Mouse (Mus musculus) neural tube, embryonic 11.5 days (tissue): ENCODE measurements around the gene Spata21. TPM values are rescaled to one million over a fixed set of nuclear protein-coding genes. Genes with fewer than 3 reads are reported as not detected.

ENCODE experiments used
- ATAC-seq: fragments of 200-750 bp; cut with Nextera tagmentation; 2 replicates; pipeline ENCODE4 v1.8.0; 2017; ENCODE audit warnings: moderate number of reproducible peaks, mild to moderate bottlenecking, moderate TSS enrichment, moderate library complexity; ENCODE audit not compliant: insufficient read depth, low FRiP score, low TSS enrichment
- DNase-seq: peaks from one replicate; pipeline ENCODE4 v3.0.0-alpha.2; 2015; ENCODE audit warnings: low spot score
- H3K27ac ChIP-seq: fragments of 300-500 bp; sonication (generic); 2 replicates; pipeline ENCODE4 v1.5.1; 2014; ENCODE audit warnings: low read depth, mild to moderate bottlenecking, low read length
- H3K27me3 ChIP-seq: fragments of 300-500 bp; sonication (generic); 2 replicates; pipeline ENCODE4 v1.6.1; 2014; ENCODE audit warnings: mild to moderate bottlenecking, low read length, mixed read lengths; ENCODE audit not compliant: control insufficient read depth, insufficient read depth
- H3K36me3 ChIP-seq: fragments of 300-500 bp; sonication (generic); 2 replicates; pipeline ENCODE4 v1.6.1; 2014; ENCODE audit warnings: mild to moderate bottlenecking, low read length, moderate library complexity, mixed read lengths; ENCODE audit not compliant: control insufficient read depth, insufficient read depth
- H3K4me1 ChIP-seq: fragments of 300-500 bp; sonication (generic); 2 replicates; pipeline ENCODE4 v1.6.1; 2014; ENCODE audit warnings: low read length, mixed read lengths; ENCODE audit not compliant: control insufficient read depth, insufficient read depth
- H3K4me2 ChIP-seq: fragments of 300-500 bp; sonication (generic); 2 replicates; pipeline ENCODE4 v1.6.1; 2014; ENCODE audit warnings: low read depth, mild to moderate bottlenecking, moderate library complexity
- H3K4me3 ChIP-seq: fragments of 300-500 bp; sonication (generic); 2 replicates; pipeline ENCODE4 v1.5.1; 2014; ENCODE audit warnings: low read depth, low read length
- H3K9ac ChIP-seq: fragments of 300-500 bp; sonication (generic); 2 replicates; pipeline ENCODE4 v1.6.1; 2014; ENCODE audit warnings: mild to moderate bottlenecking, low read length
- H3K9me3 ChIP-seq: fragments of 300-500 bp; sonication (generic); 2 replicates; pipeline ENCODE4 v1.6.1; 2016; ENCODE audit warnings: low read length; ENCODE audit not compliant: control insufficient read depth
- WGBS: fragments of 180-500 bp; shearing (Covaris S2); extraction: QIAGEN DNeasy Blood & Tissue Kit; methylation state at CpG from one replicate; pipeline ENCODE4 v1.1.7; 2014; 5-methylcytosine and 5-hydroxymethylcytosine counted together
- polyA plus RNA-seq: library from polyadenylated mRNA; unstranded; fragments of >200 nt; fragmentation: Nextera tagmentation; extraction: Ambion mirVana; gene quantifications from 2 replicates; pipeline ENCODE4 v1.2.1, GENCODE M21; 2014

The Spata21 gene
- polyA plus RNA-seq, 1 experiment from 2014 or later: not detected

GRCm38 (mm10) chr4:141148009-141148801 is 60.1 kb downstream of the Spata21 start:
- Histone ChIP-seq H3K27ac (peak overlapping the region; percentile 81), H3K4me2 (peak overlapping the region; percentile 65), H3K9me3 (no peaks in the 10 kb centered on the region), H3K36me3 (no peaks in the 10 kb centered on the region), H3K4me3 (peak overlapping the region; percentile 92), H3K9ac (peak overlapping the region; percentile 94), H3K27me3 (no peaks in the 10 kb centered on the region), H3K4me1 (peaks cover 15% of the 10 kb centered on the region)
- DNase-seq (no peak), ATAC-seq (peak; percentile 84)
- under 1% methylated on average over 60 of the region's 66 CpGs for WGBS

DNA sequence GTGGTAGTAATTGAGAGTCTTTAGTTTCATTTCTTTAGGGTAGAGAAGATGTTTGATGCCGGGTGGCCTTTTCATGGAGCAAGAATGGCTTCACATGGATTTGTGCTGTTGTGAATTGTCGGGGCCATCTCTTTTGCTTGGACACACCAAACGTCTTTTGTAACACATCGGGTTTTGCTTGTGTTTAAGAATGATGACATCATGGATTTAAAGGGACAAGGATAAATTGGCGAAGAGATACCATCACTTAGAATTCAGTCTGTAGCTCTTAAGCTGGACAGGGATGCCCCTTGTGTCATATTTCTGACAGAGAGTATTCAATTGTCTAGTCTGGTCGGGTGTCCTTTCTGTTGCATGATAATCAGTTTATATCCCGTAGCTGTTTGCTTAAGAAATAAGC is 61.0 kb downstream of the Spata21 start:
- ATAC-seq: no peak
- 43% methylated on average over 7 of the region's 7 CpGs for WGBS

DNA sequence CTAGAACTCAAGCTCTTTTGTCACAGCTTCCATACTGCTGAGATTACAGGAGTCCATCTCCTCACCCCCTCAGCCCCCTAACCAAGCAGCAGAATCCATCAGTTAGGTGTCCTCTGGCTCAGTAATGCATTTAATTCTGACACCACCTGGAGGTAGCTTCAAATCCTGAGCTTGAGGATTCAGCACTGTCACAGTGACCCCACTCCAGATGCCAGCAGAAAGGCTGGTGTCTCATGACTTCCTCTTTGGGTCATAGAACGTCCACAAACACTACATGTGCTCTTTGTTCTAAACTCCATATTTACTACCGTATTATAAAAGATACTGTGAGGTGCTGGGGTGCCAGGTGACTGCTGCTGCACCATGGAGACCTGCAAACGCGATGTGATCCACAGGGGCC is 69.4 kb downstream of the Spata21 start:
- H3K9ac ChIP-seq: no peak overlapping the region
- DNase-seq (no peak), ATAC-seq (no peak)
- 77% methylated on average over 4 of the region's 4 CpGs for WGBS
- no peak overlapping the region for H3K4me2 ChIP-seq
- no peak overlapping the region for H3K27ac ChIP-seq
- no peaks in the 10 kb centered on the region for H3K9me3 ChIP-seq
- H3K4me1 ChIP-seq: no peaks in the 10 kb centered on the region
- no peaks in the 10 kb centered on the region for H3K27me3 ChIP-seq
- no peaks in the 10 kb centered on the region for H3K36me3 ChIP-seq
- H3K4me3 ChIP-seq: no peak overlapping the region

More for the DNA sequence above, 61.0 kb downstream of the Spata21 start:
- peak overlapping the region; percentile 65 for H3K4me2 ChIP-seq
- no peaks in the 10 kb centered on the region for H3K36me3 ChIP-seq
- no peak for DNase-seq
- H3K4me1 ChIP-seq: peaks cover 15% of the 10 kb centered on the region
- peak overlapping the region; percentile 92 for H3K4me3 ChIP-seq
- no peaks in the 10 kb centered on the region for H3K9me3 ChIP-seq
- no peak overlapping the region for H3K9ac ChIP-seq
- no peaks in the 10 kb centered on the region for H3K27me3 ChIP-seq
- no peak overlapping the region for H3K27ac ChIP-seq

DNA sequence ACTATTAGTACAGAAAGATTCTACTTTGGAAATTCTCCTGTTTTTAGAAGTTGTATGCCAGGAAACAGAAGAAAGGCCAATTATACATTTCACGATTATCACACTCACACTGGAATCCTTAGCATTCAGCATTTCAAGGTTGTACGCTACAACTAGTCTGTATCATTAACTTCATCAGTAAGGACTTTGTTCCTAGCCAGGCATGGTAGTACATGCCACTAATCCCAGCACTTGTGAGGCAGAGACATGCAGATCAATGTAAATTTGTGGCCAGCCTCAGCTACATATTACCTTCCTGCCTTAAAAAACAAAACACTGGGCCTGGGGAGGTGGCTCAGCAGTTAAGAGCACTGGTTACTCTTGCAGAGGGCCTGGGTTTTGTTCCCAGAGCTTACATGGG is 70.5 kb downstream of the Spata21 start:
- no peak for DNase-seq
- H3K36me3 ChIP-seq: no peaks in the 10 kb centered on the region
- no peaks in the 10 kb centered on the region for H3K27me3 ChIP-seq
- H3K27ac ChIP-seq: no peak overlapping the region
- no peaks in the 10 kb centered on the region for H3K4me1 ChIP-seq
- no peaks in the 10 kb centered on the region for H3K9me3 ChIP-seq
- 86% methylated on average over 2 of the region's 2 CpGs for WGBS
- H3K4me3 ChIP-seq: no peak overlapping the region
- ATAC-seq: no peak
- H3K9ac ChIP-seq: no peak overlapping the region
- no peak overlapping the region for H3K4me2 ChIP-seq

DNA sequence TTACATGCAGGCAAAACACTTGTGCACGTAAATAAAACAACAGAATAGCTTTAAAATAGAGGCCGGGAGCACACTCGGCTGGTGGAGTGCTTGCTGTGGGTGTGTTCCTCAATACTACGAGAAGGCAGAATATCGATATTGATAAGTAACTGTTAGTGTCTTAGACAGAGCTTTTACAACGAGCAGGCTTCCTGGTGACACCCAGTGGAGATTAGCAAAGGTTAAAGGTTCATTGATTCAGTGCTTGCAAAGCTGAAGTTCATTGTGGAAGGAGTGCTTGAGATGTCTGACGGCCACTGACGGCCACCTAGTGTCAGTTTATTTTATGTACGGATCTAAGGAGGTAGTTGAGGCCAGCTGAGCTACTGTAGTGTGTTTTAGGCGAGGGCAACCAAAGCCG is 71.0 kb downstream of the Spata21 start:
- ATAC-seq: no peak
- Histone ChIP-seq H3K9me3 (no peaks in the 10 kb centered on the region), H3K27me3 (no peaks in the 10 kb centered on the region), H3K9ac (no peak overlapping the region), H3K4me3 (no peak overlapping the region), H3K36me3 (no peaks in the 10 kb centered on the region), H3K4me2 (no peak overlapping the region), H3K4me1 (no peaks in the 10 kb centered on the region), H3K27ac (no peak overlapping the region)
- WGBS: 56% methylated on average over 11 of the region's 11 CpGs
- DNase-seq: no peak

DNA sequence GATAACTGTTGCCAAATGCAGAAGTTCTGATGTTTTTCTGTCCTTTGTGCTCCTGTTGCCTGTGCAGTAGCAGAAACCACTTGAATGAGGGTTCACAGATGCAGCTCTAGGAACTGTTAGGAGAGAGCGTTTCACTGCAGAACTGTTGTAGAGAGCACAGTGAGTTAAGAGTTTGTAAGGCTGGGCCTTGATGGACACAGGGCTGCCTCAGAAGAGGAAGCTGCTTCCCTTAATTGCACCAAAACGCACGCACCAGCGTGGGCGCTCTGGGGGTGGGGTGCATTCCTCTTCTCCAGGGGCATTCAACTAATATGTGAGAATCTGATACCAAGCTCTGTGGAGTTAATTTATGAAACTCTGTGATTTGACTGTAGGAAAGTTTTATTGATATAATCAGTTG is 71.5 kb downstream of the Spata21 start:
- WGBS: 77% methylated on average over 5 of the region's 5 CpGs
- Histone ChIP-seq H3K27me3 (no peaks in the 10 kb centered on the region), H3K4me1 (no peaks in the 10 kb centered on the region), H3K4me3 (no peak overlapping the region), H3K4me2 (no peak overlapping the region), H3K9ac (no peak overlapping the region), H3K9me3 (no peaks in the 10 kb centered on the region), H3K27ac (no peak overlapping the region), H3K36me3 (no peaks in the 10 kb centered on the region)
- ATAC-seq (no peak), DNase-seq (no peak)

- Histone ChIP-seq H3K9ac (no peak overlapping the region), H3K4me3 (no peak overlapping the region), H3K27ac (no peak overlapping the region), H3K9me3 (no peaks in the 10 kb centered on the region), H3K4me1 (no peaks in the 10 kb centered on the region), H3K27me3 (no peaks in the 10 kb centered on the region), H3K36me3 (no peaks in the 10 kb centered on the region), H3K4me2 (no peak overlapping the region)
- ATAC-seq (no peak), DNase-seq (no peak)
- WGBS: 89% methylated on average over 4 of the region's 4 CpGs
These were observed 72.1 kb downstream of the Spata21 start for GRCm38 (mm10) chr4:141160193-141160592.

- no peaks in the 10 kb centered on the region; the same call in 1 of the 2 replicates for H3K36me3 ChIP-seq
- H3K4me2 ChIP-seq: no peak overlapping the region
- H3K9ac ChIP-seq: no peak overlapping the region
- no peak overlapping the region for H3K27ac ChIP-seq
- H3K4me3 ChIP-seq: no peak overlapping the region
- WGBS: 95% methylated on average over 6 of the region's 6 CpGs
- ATAC-seq (no peak), DNase-seq (no peak)
- H3K4me1 ChIP-seq: no peaks in the 10 kb centered on the region
- H3K27me3 ChIP-seq: no peaks in the 10 kb centered on the region
- no peaks in the 10 kb centered on the region for H3K9me3 ChIP-seq
These were observed 73.6 kb downstream of the Spata21 start for GRCm38 (mm10) chr4:141161699-141162208.
